Mouse (Mus musculus) kidney, adult 9 months (tissue): ENCODE measurements at regions not wholly inside any gene's neighbourhood (a gene's known extent, or its start where the extent isn't known, plus 50 kb on each side); places are given as distances from the start of the nearest gene placed in this dataset.

ENCODE experiments used
- DNase-seq: peaks from one replicate; pipeline ENCODE4 v3.0.0; 2022

DNA sequence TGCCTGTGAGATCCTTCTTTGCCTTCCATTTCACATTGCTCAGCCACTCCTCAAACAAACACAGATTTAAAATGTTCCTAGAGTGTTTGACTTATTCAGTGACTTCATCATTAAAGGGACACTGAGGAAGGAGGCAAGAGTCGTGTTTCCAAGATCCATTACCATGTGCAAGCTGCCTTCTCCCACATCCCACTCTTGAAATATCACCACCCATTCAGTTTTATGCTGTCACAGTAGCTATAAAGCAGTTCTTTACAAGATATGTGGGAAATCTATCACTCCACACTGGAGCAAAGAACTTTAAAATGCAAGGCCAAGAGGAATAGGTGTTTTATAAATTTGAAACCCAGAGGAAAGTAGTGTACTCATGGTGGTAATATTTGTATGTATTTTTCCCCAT lies 110.2 kb upstream of the Gm12695 start:
- no peak for DNase-seq

DNA sequence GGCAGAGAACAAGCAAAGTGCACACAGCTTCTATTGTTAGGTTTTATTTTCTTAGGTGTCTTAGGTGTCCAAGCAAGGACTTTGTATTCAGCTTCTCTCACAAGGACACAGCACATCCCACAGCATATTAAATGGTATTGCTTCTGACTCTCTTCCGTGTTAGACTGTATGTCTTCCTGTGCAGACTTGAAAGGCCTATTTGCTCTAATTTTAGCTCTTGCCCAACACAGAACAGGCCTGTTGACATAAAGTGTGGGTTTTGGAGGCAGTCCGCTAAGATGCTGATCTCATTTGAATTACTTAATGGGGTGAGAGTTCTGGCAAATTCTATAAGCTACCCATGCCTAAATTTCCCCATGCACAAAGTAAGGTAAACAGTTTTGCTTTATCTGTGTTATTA lies 96.1 kb upstream of the Gm12695 start:
- DNase-seq: no peak

DNA sequence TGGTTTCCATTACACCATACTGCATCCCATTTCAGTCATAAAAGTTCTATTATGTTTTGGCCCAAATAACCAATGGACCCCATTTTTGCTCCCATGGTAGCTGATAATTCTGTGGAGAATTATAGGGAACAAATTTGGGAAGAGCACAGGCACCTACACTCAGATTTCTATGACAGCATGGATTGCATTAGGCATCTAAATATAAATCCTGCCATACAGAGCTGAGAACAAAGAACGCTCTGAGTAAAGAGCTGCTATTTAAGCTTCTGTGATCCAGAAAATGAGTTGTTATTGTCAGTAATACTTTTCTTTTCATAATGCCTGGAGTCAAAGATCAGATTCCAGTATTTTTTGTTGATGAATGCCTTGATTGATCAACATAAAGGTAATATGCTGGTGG lies 93.0 kb upstream of the Gm12695 start:
- no peak for DNase-seq

GRCm38 (mm10) chr4:96874644-96875043 lies 89.7 kb upstream of the Gm12695 start:
- peak; percentile 1 for DNase-seq

DNA sequence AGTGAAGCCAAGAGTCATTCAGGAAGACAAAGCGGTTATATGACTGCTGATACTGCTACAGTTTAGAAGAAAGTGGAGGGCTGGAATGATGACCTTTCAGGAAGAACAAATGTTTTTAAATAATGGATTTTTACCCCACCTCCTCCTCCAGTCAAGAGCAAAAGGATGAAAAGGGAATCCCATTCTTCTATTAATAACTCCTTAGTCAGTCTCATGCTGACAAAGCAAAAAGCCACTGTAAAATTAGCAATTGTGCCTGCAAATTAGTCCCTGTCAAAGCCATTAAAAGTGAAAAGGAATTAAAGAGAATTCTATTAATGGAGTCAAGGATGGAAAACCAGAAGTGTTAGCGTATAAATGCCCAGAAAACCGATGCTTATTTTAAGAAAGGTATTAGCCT lies 60.2 kb upstream of the Gm12695 start:
- DNase-seq: no peak
